Mouse (Mus musculus) effector memory CD4-positive, alpha-beta T cell, adult 5 months (primary cell): ENCODE data around the gene Rnf225. TPM values are rescaled to one million over a fixed set of nuclear protein-coding genes. Genes with fewer than 3 reads are reported as not detected.

Experiments used
- polyA plus RNA-seq: library from polyadenylated mRNA; unstranded; fragments of 100-300 nt; shearing (Covaris generic); gene quantifications from one replicate; pipeline ENCODE4 v1.2.1, GENCODE M21; 2017

The Rnf225 gene
- polyA plus RNA-seq = not detected

DNA sequence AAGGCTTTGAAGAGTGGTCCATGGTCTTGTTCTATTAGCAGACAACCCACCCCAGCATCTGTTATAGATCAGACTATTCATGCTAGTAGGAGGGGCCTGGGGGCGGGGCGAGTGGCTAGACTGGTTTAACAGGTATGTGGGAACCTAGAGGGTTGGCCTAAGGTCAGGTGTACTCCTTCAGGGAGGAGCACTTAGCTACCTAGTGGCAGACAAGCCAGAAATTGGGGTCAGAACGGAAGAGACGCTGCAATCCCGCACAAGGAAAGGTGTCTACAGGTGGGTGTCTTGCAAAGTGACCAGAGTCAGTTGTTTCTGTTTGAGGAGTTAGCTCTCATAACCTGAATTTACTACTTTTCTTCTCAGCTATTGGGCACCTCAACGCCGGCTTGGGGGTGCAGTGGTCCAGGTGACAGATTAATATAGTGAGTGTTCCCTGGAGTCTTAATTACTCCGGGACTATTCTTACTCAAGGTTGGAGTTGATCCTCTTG, at the start of gene Rnf225:
Gene Rnf225, plus strand, starts transcription at position 226 of the 490 bp plus-strand sequence.

DNA sequence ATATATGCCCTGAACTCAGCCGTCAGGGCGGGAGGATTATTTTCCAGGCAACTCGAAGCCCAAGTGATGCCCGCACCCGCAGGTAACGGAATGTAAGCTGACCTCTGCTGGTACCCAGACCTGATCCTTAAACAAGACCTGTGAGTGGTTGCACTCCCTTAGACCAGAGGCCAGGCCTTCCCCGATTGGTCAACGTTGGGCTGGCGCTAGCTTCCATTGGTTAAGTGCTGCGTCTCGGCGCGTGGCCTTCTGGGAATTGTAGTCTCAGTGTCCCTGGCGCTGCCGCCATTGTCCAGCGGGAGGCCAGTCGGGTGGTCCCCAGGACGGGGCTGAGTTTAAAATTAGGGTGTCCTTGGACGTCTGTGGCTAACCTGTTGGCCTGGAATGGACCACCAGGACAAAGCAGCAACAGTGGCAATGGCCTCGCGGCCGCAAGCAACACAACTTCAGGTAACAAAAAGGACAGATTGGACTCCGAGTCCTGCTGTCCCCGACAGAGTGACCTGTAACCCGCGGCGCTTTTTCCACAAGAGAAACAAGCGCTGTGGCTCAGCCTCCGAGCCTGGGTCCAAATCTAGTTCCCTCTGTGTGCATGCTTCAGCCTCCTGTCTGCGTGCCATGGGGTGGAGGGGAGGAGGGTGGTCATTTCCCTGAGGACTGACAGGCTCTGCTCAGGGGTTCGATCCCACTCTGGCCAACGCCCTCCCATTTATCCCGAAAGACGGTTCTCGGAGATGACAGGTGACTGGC, 46.1 kb upstream of the Rnf225 start, which contains the start of gene Zfp128:
Gene Zfp128, plus strand, starts transcription at position 267 of the 750 bp plus-strand sequence.

DNA sequence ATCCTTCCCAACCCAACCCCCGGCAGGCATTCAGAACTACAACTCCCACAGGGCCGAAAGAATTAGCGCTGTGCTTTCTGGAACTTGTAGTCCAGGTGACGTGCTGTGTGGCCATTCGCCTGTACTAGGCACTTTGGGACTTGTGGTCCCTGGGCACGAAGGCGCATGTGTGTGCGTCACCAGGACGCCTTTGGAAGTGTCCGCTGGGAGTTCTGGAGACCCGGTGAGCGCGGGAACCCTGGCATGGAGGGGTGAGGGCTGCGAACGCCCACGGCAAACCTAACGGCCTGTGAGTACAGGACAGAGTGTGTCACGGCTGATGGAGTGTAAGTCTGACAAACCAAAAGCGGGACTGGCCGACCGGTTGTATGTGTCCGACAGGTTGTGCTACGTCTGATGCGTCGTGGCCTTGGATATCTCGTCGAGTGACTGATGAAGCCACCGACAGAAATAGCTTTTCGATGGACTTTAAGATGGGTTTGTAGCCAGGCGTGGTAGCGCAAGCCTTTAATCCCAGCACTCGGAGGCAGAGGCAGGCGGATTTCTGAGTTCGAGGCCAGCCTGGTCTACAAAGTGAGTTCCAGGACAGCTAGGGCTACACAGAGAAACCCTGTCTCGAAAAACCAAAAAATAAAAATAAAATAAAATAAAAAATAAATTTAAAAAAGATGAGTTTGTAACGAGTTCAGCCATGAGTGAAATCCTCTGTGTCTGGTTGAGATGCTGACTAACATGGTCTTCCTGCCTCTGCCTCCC, 29.4 kb upstream of the Rnf225 start, which contains the start of gene Zscan22:
Gene Zscan22, plus strand, starts transcription at position 161 of the 756 bp plus-strand sequence.

DNA sequence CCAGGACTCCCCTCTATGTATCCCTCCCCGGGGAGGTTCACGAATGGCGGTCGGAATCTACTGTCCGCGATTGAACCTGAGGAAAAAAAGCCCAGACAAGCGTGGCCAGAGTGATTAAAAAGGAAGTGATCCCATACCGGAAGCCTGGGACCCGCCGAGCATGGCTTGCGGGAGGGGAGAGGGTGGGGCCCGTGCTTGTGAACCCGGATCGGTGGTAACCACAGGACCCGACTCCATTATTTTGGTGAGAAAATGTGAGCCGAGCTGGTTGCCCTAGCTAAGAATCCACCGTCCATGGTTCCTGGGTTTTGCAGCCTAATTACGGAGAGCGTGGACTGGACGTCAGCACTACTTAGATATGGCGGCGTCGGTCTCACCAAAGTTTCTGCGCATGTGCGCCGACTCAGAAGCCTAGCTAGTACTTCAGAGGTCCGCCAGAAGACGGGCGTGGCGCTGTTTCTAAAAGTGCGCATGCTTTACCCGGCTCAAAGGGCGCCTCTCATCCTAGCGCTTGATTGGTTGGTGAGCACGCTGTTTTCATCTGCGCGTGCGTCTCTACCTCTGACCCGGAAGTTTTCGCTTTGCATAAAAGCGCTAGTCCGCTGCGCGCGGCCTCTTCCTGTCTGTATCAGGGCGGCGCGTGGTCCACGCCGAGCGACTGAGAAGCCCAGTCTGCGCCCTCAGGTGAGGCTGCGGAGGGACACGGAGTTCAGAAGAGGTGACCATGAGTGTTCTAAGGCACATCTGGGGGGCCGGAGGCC, 5.3 kb upstream of the Rnf225 start, which contains the start of gene Rps5:
Gene Rps5, plus strand, starts transcription at position 586 of the 761 bp plus-strand sequence.

DNA sequence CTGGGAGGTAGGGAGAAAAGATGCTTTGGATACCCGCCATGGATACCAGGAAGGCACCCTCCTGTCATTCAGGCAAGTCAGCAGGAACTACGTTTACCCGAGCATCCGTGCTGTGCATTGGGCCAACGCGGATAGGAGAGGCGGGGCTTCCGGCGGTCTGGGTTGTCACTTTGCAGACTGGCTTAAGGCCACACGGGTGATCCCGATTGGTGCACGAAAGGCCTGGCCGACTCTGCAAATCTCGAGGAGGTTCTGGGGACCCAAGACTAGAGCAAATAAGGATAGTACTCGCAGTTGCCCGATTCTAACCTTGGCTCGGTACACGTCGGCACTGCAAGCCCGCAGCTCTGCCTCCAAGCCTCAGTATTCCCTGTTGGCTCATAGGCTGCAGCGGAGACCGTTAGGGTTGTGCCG, 38.5 kb downstream of the Rnf225 start, which contains the start of gene Zfp324:
Gene Zfp324, plus strand, starts transcription at position 161 of the 414 bp plus-strand sequence.

DNA sequence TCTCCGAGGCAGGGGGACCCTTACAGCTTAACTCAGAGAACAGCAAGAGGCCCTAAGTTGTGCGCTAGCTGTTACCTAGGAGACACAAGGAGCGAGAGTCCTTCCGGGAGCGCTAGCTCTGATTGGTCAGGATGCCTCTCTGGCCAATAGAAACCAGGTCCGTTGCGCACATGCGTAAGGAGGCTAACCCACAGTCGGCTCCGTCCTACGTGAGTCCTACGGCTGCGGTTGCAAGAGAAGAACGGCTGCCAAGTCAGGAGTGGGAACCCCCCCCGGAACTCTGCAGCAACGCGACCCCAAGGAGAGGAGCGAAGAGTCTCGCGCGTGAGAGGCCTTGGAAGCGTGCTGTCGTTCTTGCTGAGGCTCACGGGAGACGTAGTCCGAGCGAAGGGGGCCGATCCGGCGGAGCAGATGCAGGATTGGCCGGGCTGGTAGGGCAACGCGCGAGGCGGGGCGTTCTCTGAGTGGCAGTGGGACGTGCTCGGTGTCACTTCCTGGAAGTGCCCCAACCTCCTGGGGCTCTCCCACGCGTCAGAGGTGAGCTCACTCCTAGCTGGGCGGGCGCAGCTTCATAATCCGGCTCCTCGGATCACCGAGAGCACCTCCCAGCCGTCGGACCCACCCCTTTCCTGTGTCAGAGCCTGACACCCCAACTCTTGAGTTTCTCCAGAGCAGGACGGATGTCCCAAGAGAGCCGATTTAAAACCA, 50.6 kb downstream of the Rnf225 start, which contains the start of gene Zfp446:
Gene Zfp446, plus strand, starts transcription at position 167 of the 708 bp plus-strand sequence.

Other genes starting within 250 kb of the Rnf225 start
- not detected for gene Vmn2r55, start 242.4 kb upstream of the Rnf225 start, polyA plus RNA-seq
- gene Vmn2r56, start 192.4 kb upstream of the Rnf225 start, polyA plus RNA-seq = not detected
- gene Zscan18, start 123.8 kb upstream of the Rnf225 start, polyA plus RNA-seq = 12.5 TPM
- 7.6 TPM for gene Zfp329, start 108.6 kb upstream of the Rnf225 start, polyA plus RNA-seq
- 91.6 TPM for gene Zfp110, start 92.7 kb upstream of the Rnf225 start, polyA plus RNA-seq
- 0.42 TPM for gene Zfp128, start 46.2 kb upstream of the Rnf225 start, polyA plus RNA-seq
- gene Zscan22, start 29.6 kb upstream of the Rnf225 start, polyA plus RNA-seq = 5.2 TPM
- gene Rps5, start 5.1 kb upstream of the Rnf225 start, polyA plus RNA-seq = 1,062 TPM
- 0.60 TPM for gene Zfp324, start 38.4 kb downstream of the Rnf225 start, polyA plus RNA-seq
- 3.5 TPM for gene Zfp446, start 50.4 kb downstream of the Rnf225 start, polyA plus RNA-seq
- gene Slc27a5, start 70.8 kb downstream of the Rnf225 start, polyA plus RNA-seq = 0.21 TPM
- gene Trim28, start 71.7 kb downstream of the Rnf225 start, polyA plus RNA-seq = 106 TPM
- 6.3 TPM for gene Zbtb45, start 82.6 kb downstream of the Rnf225 start, polyA plus RNA-seq
- gene Chmp2a, start 107.4 kb downstream of the Rnf225 start, polyA plus RNA-seq = 163 TPM
- 133 TPM for gene Ube2m, start 110.9 kb downstream of the Rnf225 start, polyA plus RNA-seq
- gene Mzf1, start 127.3 kb downstream of the Rnf225 start, polyA plus RNA-seq = 0.09 TPM
- not detected for gene Vmn1r85, start 167.8 kb downstream of the Rnf225 start, polyA plus RNA-seq
- gene Vmn1r86, start 192.5 kb downstream of the Rnf225 start, polyA plus RNA-seq = not detected
- 0.16 TPM for gene Vmn1r87, start 212.7 kb downstream of the Rnf225 start, polyA plus RNA-seq
- 0.07 TPM for gene Vmn1r88, start 232.2 kb downstream of the Rnf225 start, polyA plus RNA-seq